Mouse (Mus musculus) stomach, postnatal 0 days (tissue): ENCODE data around the gene Prickle1. TPM values are rescaled to one million over a fixed set of nuclear protein-coding genes. Genes with fewer than 3 reads are reported as not detected.
A peak's percentile ranks its signal among the peaks of the same experiment; 100 is the strongest.

Experiments
- ATAC-seq: fragments of 200-750 bp; cut with Nextera tagmentation; 2 replicates; pipeline ENCODE4 v1.8.0; 2017; ENCODE audit not compliant: low FRiP score, low TSS enrichment
- DNase-seq: peaks from one replicate; pipeline ENCODE4 v3.0.0-alpha.2; 2016; ENCODE audit warnings: low spot score
- H3K27ac ChIP-seq: fragments of 300-500 bp; sonication (generic); replicated peaks from 2 replicates; pipeline ENCODE4 v1.5.1; 2014; ENCODE audit warnings: mild to moderate bottlenecking, control low read depth
- H3K27me3 ChIP-seq: fragments of 300-500 bp; sonication (generic); 2 replicates; pipeline ENCODE4 v1.6.1; 2014; ENCODE audit warnings: low read length; ENCODE audit not compliant: control insufficient read depth, insufficient read depth
- H3K36me3 ChIP-seq: fragments of 300-500 bp; sonication (generic); 2 replicates; pipeline ENCODE4 v1.6.1; 2014; ENCODE audit warnings: low read length, mixed read lengths; ENCODE audit not compliant: control insufficient read depth, insufficient read depth
- H3K4me1 ChIP-seq: fragments of 300-500 bp; sonication (generic); replicated peaks from 2 replicates; pipeline ENCODE4 v1.6.1; 2014; ENCODE audit warnings: antibody characterized with exemption; ENCODE audit not compliant: control insufficient read depth, insufficient read depth
- H3K4me2 ChIP-seq: fragments of 300-500 bp; sonication (generic); replicated peaks from 2 replicates; pipeline ENCODE4 v1.6.1; 2014; ENCODE audit warnings: low read depth, mild to moderate bottlenecking, control low read depth, moderate library complexity
- H3K4me3 ChIP-seq: fragments of 300-500 bp; sonication (generic); 2 replicates; pipeline ENCODE4 v1.5.1; 2014; ENCODE audit warnings: low read depth, low read length, control low read depth
- H3K9ac ChIP-seq: fragments of 300-500 bp; sonication (generic); 2 replicates; pipeline ENCODE4 v1.6.1; 2014; ENCODE audit warnings: mild to moderate bottlenecking, low read length, control low read depth, mixed read lengths
- H3K9me3 ChIP-seq: fragments of 300-500 bp; sonication (generic); 2 replicates; pipeline ENCODE4 v1.6.1; 2016; ENCODE audit warnings: low read length; ENCODE audit not compliant: control insufficient read depth
- CTCF ChIP-seq: IDR thresholded peaks from 2 replicates; pipeline ENCODE4 v1.5.1; 2016; ENCODE audit warnings: antibody characterized with exemption, low read depth, mild to moderate bottlenecking, moderate library complexity
- EP300 ChIP-seq: optimal IDR thresholded peaks from 2 replicates; pipeline ENCODE3; 2016; ENCODE audit warnings: antibody characterized with exemption
- WGBS: fragments of 180-500 bp; shearing (Covaris S2); extraction: QIAGEN DNeasy Blood & Tissue Kit; methylation state at CpG from one replicate; pipeline ENCODE4 v1.1.7; 2014; 5-methylcytosine and 5-hydroxymethylcytosine counted together
- polyA plus RNA-seq: library from polyadenylated mRNA; unstranded; fragments of >200 nt; fragmentation: Nextera tagmentation; extraction: Ambion mirVana; gene quantifications from 2 replicates; pipeline ENCODE4 v1.2.1, GENCODE M21; 2015

Prickle1 gene
- polyA plus RNA-seq, 1 experiment from 2014 or later, result 6.5 TPM

GRCm38 (mm10) chr15:93503201-93503745 is 92.4 kb downstream of the Prickle1 start:
- Histone ChIP-seq H3K36me3 (peaks cover 29% of the 10 kb centered on the region), H3K27ac (no peak overlapping the region), H3K9me3 (no peaks in the 10 kb centered on the region), H3K4me3 (no peak overlapping the region), H3K4me1 (no peaks in the 10 kb centered on the region), H3K4me2 (no peak overlapping the region), H3K27me3 (no peaks in the 10 kb centered on the region), H3K9ac (no peak overlapping the region)
- ATAC-seq (no peak), DNase-seq (no peak)
- WGBS, result 94% methylated on average over 35 of the region's 35 CpGs
- TF ChIP-seq CTCF, result no peak
- TF ChIP-seq EP300, result no peak

GRCm38 (mm10) chr15:93502703-93503102 is 93.0 kb downstream of the Prickle1 start:
- 90% methylated on average over 9 of the region's 9 CpGs for WGBS
- no peak for DNase-seq
- H3K36me3 ChIP-seq, result peaks cover 31% of the 10 kb centered on the region

GRCm38 (mm10) chr15:93499866-93500265 is 95.8 kb downstream of the Prickle1 start:
- H3K4me2 ChIP-seq, result no peak overlapping the region
- no peak overlapping the region for H3K4me3 ChIP-seq
- 52% methylated on average over 9 of the region's 9 CpGs for WGBS
- no peak overlapping the region for H3K27ac ChIP-seq
- no peaks in the 10 kb centered on the region for H3K27me3 ChIP-seq
- H3K4me1 ChIP-seq, result no peaks in the 10 kb centered on the region
- ATAC-seq, result no peak
- H3K9me3 ChIP-seq, result no peaks in the 10 kb centered on the region
- no peak for DNase-seq
- H3K36me3 ChIP-seq, result peaks cover 28% of the 10 kb centered on the region
- TF ChIP-seq CTCF, result no peak
- no peak for TF ChIP-seq EP300
- no peak overlapping the region for H3K9ac ChIP-seq

More at GRCm38 (mm10) chr15:93502703-93503102, 93.0 kb downstream of the Prickle1 start:
- Histone ChIP-seq H3K27ac (no peak overlapping the region), H3K4me2 (no peak overlapping the region), H3K4me1 (no peaks in the 10 kb centered on the region), H3K9me3 (no peaks in the 10 kb centered on the region), H3K4me3 (no peak overlapping the region), H3K9ac (no peak overlapping the region), H3K27me3 (no peaks in the 10 kb centered on the region)
- TF ChIP-seq EP300 (no peak), CTCF (peak; percentile 31; the same call in 1 of the 2 replicates)
- no peak for ATAC-seq

GRCm38 (mm10) chr15:93494700-93495099 is 101.0 kb downstream of the Prickle1 start:
- Histone ChIP-seq H3K27me3 (no peaks in the 10 kb centered on the region), H3K4me3 (no peak overlapping the region), H3K27ac (no peak overlapping the region), H3K4me1 (no peaks in the 10 kb centered on the region), H3K36me3 (peaks cover 7% of the 10 kb centered on the region), H3K4me2 (no peak overlapping the region), H3K9ac (no peak overlapping the region), H3K9me3 (no peaks in the 10 kb centered on the region)
- DNase-seq (no peak), ATAC-seq (no peak)
- 80% methylated on average over 7 of the region's 7 CpGs for WGBS
- TF ChIP-seq EP300, result no peak
- TF ChIP-seq CTCF, result no peak

GRCm38 (mm10) chr15:93489597-93489996 is 106.1 kb downstream of the Prickle1 start:
- H3K9ac ChIP-seq, result no peak overlapping the region
- no peak overlapping the region for H3K4me2 ChIP-seq
- 77% methylated on average over 4 of the region's 4 CpGs for WGBS
- no peak overlapping the region for H3K4me3 ChIP-seq
- DNase-seq, result no peak
- H3K27me3 ChIP-seq, result no peaks in the 10 kb centered on the region
- no peak for ATAC-seq
- TF ChIP-seq EP300, result no peak
- TF ChIP-seq CTCF, result no peak
- H3K36me3 ChIP-seq, result no peaks in the 10 kb centered on the region
- no peak overlapping the region for H3K27ac ChIP-seq
- no peaks in the 10 kb centered on the region for H3K9me3 ChIP-seq
- H3K4me1 ChIP-seq, result no peaks in the 10 kb centered on the region

- no peaks in the 10 kb centered on the region for H3K36me3 ChIP-seq
- no peak overlapping the region for H3K27ac ChIP-seq
Measured at GRCm38 (mm10) chr15:93486066-93486465, 109.6 kb downstream of the Prickle1 start.

More at GRCm38 (mm10) chr15:93486066-93486465, 109.6 kb downstream of the Prickle1 start:
- Histone ChIP-seq H3K9me3 (no peaks in the 10 kb centered on the region), H3K27me3 (no peaks in the 10 kb centered on the region), H3K4me3 (no peak overlapping the region), H3K4me2 (no peak overlapping the region), H3K9ac (no peak overlapping the region), H3K4me1 (no peaks in the 10 kb centered on the region)
- DNase-seq (no peak), ATAC-seq (no peak)
- TF ChIP-seq CTCF, result no peak
- TF ChIP-seq EP300, result no peak
- 53% methylated on average over 7 of the region's 7 CpGs for WGBS
